Mouse (Mus musculus) limb, embryonic 10.5 days (tissue): Measurements from ENCODE around the gene Trpm7. TPM values are rescaled to one million over a fixed set of nuclear protein-coding genes. Genes with fewer than 3 reads are reported as not detected.

Source experiments
- DNase-seq: peaks from one replicate; pipeline ENCODE4 v3.0.0-alpha.2; 2017; ENCODE audit warnings: low spot score
- H3K27ac ChIP-seq: fragments of 300-500 bp; sonication (generic); 2 replicates; pipeline ENCODE4 v1.5.1; 2016; ENCODE audit warnings: mild to moderate bottlenecking
- H3K27me3 ChIP-seq: fragments of 300-500 bp; sonication (generic); 2 replicates; pipeline ENCODE4 v1.6.1; 2016; ENCODE audit warnings: low read depth, mild to moderate bottlenecking; ENCODE audit not compliant: poor library complexity, severe bottlenecking
- H3K36me3 ChIP-seq: fragments of 300-500 bp; sonication (generic); 2 replicates; pipeline ENCODE4 v1.6.1; 2016; ENCODE audit warnings: mild to moderate bottlenecking, moderate library complexity
- H3K4me1 ChIP-seq: fragments of 300-500 bp; sonication (generic); 2 replicates; pipeline ENCODE4 v1.6.1; 2016
- H3K4me3 ChIP-seq: fragments of 300-500 bp; sonication (generic); 2 replicates; pipeline ENCODE4 v1.5.1; 2016; ENCODE audit warnings: mild to moderate bottlenecking, moderate library complexity
- H3K9me3 ChIP-seq: fragments of 300-500 bp; sonication (generic); replicated peaks from 2 replicates; pipeline ENCODE4 v1.6.1; 2016; ENCODE audit warnings: mild to moderate bottlenecking
- WGBS: fragments of 180-500 bp; shearing (Covaris S2); methylation state at CpG from one replicate; pipeline ENCODE4 v1.1.7; 2016; 5-methylcytosine and 5-hydroxymethylcytosine counted together
- microRNA-seq: library from miRNA; unstranded; fragments of <30 nt; microRNA quantifications from one replicate; pipeline ENCODE4, GENCODE M21; 2017
- polyA plus RNA-seq: library from polyadenylated mRNA; unstranded; fragments of >200 nt; fragmentation: Nextera tagmentation; extraction: Ambion mirVana; gene quantifications from 2 replicates; pipeline ENCODE4 v1.2.1, GENCODE M21; 2016

The Trpm7 gene
- polyA plus RNA-seq, 1 experiment from 2014 or later: 63.8 TPM

GRCm38 (mm10) chr2:126767599-126767998, 108.4 kb downstream of the Trpm7 start:
- Histone ChIP-seq H3K4me3 (no peak overlapping the region), H3K4me1 (peaks cover 5% of the 10 kb centered on the region), H3K27me3 (no peaks in the 10 kb centered on the region), H3K9me3 (no peaks in the 10 kb centered on the region), H3K36me3 (peaks cover 21% of the 10 kb centered on the region), H3K27ac (no peak overlapping the region)
- WGBS: 89% methylated on average over 3 of the region's 3 CpGs
- no peak for DNase-seq

- H3K36me3 ChIP-seq: peaks cover 37% of the 10 kb centered on the region
- no peak for DNase-seq
- WGBS: 55% methylated on average over 11 of the region's 11 CpGs
- H3K4me1 ChIP-seq: peaks cover 5% of the 10 kb centered on the region
- H3K4me3 ChIP-seq: no peak overlapping the region
- H3K27me3 ChIP-seq: no peaks in the 10 kb centered on the region
- no peaks in the 10 kb centered on the region for H3K9me3 ChIP-seq
- no peak overlapping the region for H3K27ac ChIP-seq
Observed at GRCm38 (mm10) chr2:126765867-126766582, 110.0 kb downstream of the Trpm7 start.

GRCm38 (mm10) chr2:126759351-126759750, 116.7 kb downstream of the Trpm7 start:
- H3K4me3 ChIP-seq: no peak overlapping the region
- H3K4me1 ChIP-seq: no peaks in the 10 kb centered on the region
- no peak overlapping the region for H3K27ac ChIP-seq
- no peaks in the 10 kb centered on the region for H3K9me3 ChIP-seq
- H3K36me3 ChIP-seq: peaks cover 99% of the 10 kb centered on the region
- DNase-seq: no peak
- no peaks in the 10 kb centered on the region for H3K27me3 ChIP-seq
- 94% methylated on average over 7 of the region's 7 CpGs for whole genome bisulfite sequencing

- Histone ChIP-seq H3K27ac (no peak overlapping the region), H3K9me3 (no peaks in the 10 kb centered on the region), H3K4me1 (no peaks in the 10 kb centered on the region), H3K36me3 (peaks cover 96% of the 10 kb centered on the region), H3K27me3 (no peaks in the 10 kb centered on the region), H3K4me3 (no peak overlapping the region)
- WGBS: 96% methylated on average over 6 of the region's 6 CpGs
- no peak for DNase-seq
Observed at GRCm38 (mm10) chr2:126755664-126756063, 120.4 kb downstream of the Trpm7 start.

GRCm38 (mm10) chr2:126743389-126743788, 132.6 kb downstream of the Trpm7 start:
- Histone ChIP-seq H3K4me1 (no peaks in the 10 kb centered on the region), H3K36me3 (peaks cover 94% of the 10 kb centered on the region), H3K9me3 (no peaks in the 10 kb centered on the region), H3K27ac (no peak overlapping the region), H3K27me3 (no peaks in the 10 kb centered on the region), H3K4me3 (no peak overlapping the region)
- DNase-seq: no peak
- 94% methylated on average over 5 of the region's 5 CpGs for WGBS

Small RNAs within 50 kb of the gene (microRNA-seq; reads per million reads assigned to microRNA genes)
- 1.8 reads per million for gene Mir3473g

Other genes starting within 250 kb of the Trpm7 start
- 92.0 and 103 TPM in 2 replicates for gene Gabpb1, start 199.9 kb downstream of the Trpm7 start, polyA plus RNA-seq
- gene Usp8, start 168.9 kb downstream of the Trpm7 start, polyA plus RNA-seq: 40.5 and 43.6 TPM in 2 replicates
- 1.8 and 2.2 TPM in 2 replicates for gene Usp50, start 92.8 kb downstream of the Trpm7 start, polyA plus RNA-seq
- 24.6 and 34.7 TPM in 2 replicates for gene Sppl2a, start 57.0 kb upstream of the Trpm7 start, polyA plus RNA-seq
- gene Ap4e1, start 132.5 kb upstream of the Trpm7 start, polyA plus RNA-seq: 12.5 and 13.9 TPM in 2 replicates
- 30.9 and 31.7 TPM in 2 replicates for gene Blvra, start 194.4 kb upstream of the Trpm7 start, polyA plus RNA-seq